20 mouse cellular contexts compared by ENCODE assay signal in the genomic region with DNA sequence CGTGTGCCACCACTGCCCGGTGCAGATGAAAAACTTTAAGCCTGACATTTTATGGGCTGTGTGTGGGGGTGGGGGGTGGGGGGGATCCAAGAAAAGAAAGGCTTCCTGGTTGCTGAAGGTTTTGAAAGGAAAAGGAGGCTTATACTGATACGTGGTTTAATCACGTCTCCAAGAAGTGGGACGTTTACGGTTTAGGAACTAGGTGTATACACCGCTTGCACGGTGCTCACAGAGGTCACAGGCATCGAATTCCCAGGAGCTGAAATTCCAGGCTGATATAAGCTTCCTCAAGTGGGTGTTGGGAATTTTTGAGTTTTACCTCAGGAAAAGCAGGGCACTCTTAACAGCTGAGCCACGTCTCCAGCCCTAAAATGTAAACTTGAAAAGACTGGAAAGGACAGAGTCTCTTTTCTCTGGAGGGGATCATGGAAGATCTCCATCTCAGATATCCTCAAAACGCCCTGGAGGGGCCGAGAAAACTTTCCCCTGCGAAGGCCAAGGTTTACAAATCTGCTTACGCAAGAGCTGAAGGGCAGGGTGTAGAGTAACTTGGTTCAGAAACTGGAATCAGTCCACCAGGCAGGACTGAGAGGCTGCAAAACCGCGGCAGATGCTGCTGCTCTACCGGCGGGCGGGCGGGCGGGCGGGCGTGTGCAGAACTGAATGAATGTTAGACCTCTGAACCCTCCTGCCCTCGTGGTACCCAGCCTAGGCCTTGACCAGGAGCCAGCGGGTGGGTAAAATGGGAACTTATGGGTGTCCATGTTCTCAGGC. TPM values are rescaled to one million over a fixed set of nuclear protein-coding genes. Genes with fewer than 3 reads are reported as not detected.
DNase-seq lines count a peak whose midpoint lies in the region; ATAC-seq lines count a peak whose summit lies in the region.
"Had no signal": no experiment of that assay in that cellular context is flagged by ENCODE, and none has a peak within 500 bp of the region (broad histone marks: within the 10 kb centered on the region; RNA-seq: fewer than 3 reads in every experiment).

No protein-coding gene starts in this region.

- H3K27me3 ChIP-seq in hindbrain, embryonic 11.5 days (ENCODE audit: control insufficient read depth, insufficient read depth, low read length) = peaks cover 90% of the 10 kb centered on the region
- H3K27me3 ChIP-seq in hindbrain, embryonic 13.5 days = peaks cover 97% of the 10 kb centered on the region
- H3K27me3 ChIP-seq in midbrain, embryonic 11.5 days (ENCODE audit: control insufficient read depth, insufficient read depth, low read length) = peaks cover 87% of the 10 kb centered on the region
- peaks cover 79% of the 10 kb centered on the region for H3K27me3 ChIP-seq in midbrain, embryonic 15.5 days (replicated peaks)
- H3K27me3 ChIP-seq in neural tube, embryonic 15.5 days (replicated peaks) = peaks cover 92% of the 10 kb centered on the region

- no peak overlapping the region for H3K4me2 ChIP-seq in hindbrain, embryonic 11.5 days (replicated peaks; ENCODE audit: low read depth, low read length)
- no peak overlapping the region for H3K4me2 ChIP-seq in hindbrain, embryonic 13.5 days
- no peak overlapping the region for H3K4me2 ChIP-seq in midbrain, embryonic 11.5 days
- H3K4me2 ChIP-seq in midbrain, embryonic 15.5 days = no peak overlapping the region
- H3K4me2 ChIP-seq in neural tube, embryonic 15.5 days = no peak overlapping the region
- H3K4me2 ChIP-seq: embryonic facial prominence, embryonic 12.5 days; heart, embryonic 12.5 days had no signal

- H3K4me1 ChIP-seq in hindbrain, embryonic 11.5 days (replicated peaks; ENCODE audit: control insufficient read depth, insufficient read depth, low read length) = no peaks in the 10 kb centered on the region
- H3K4me1 ChIP-seq in hindbrain, embryonic 13.5 days (replicated peaks) = no peaks in the 10 kb centered on the region
- H3K4me1 ChIP-seq in midbrain, embryonic 11.5 days (ENCODE audit: control insufficient read depth, insufficient read depth, low read length) = no peaks in the 10 kb centered on the region
- H3K4me1 ChIP-seq in midbrain, embryonic 15.5 days = no peaks in the 10 kb centered on the region
- H3K4me1 ChIP-seq in neural tube, embryonic 15.5 days = no peaks in the 10 kb centered on the region
- H3K4me1 ChIP-seq: embryonic facial prominence, embryonic 12.5 days; limb, embryonic 10.5 days had no signal

- no peak for ATAC-seq in hindbrain, embryonic 11.5 days (ENCODE audit: low FRiP score)
- ATAC-seq in hindbrain, embryonic 13.5 days (ENCODE audit: low FRiP score) = no peak
- no peak for ATAC-seq in midbrain, embryonic 11.5 days (ENCODE audit: low FRiP score)
- ATAC-seq in midbrain, embryonic 15.5 days (replicated peaks) = no peak
- ATAC-seq in neural tube, embryonic 15.5 days (ENCODE audit: low FRiP score) = 0 out of 2 replicates have a peak, but pooled peaks have one; percentile 36
- ATAC-seq: activated CD4-positive, CD25-positive, alpha-beta regulatory T cell, adult 4 months; CD4-positive, CD25-positive, alpha-beta regulatory T cell, adult 4 months had no signal

- no peak overlapping the region for H3K4me3 ChIP-seq in hindbrain, embryonic 11.5 days (ENCODE audit: low read depth, low read length)
- H3K4me3 ChIP-seq in hindbrain, embryonic 13.5 days = no peak overlapping the region
- H3K4me3 ChIP-seq in midbrain, embryonic 11.5 days (ENCODE audit: low read depth, low read length) = no peak overlapping the region
- H3K4me3 ChIP-seq in midbrain, embryonic 15.5 days = no peak overlapping the region
- H3K4me3 ChIP-seq in neural tube, embryonic 15.5 days (replicated peaks) = no peak overlapping the region
- H3K4me3 ChIP-seq: embryonic facial prominence, embryonic 12.5 days; heart, embryonic 12.5 days; limb, embryonic 10.5 days had no signal

- H3K27ac ChIP-seq in hindbrain, embryonic 11.5 days (ENCODE audit: low read depth, low read length) = no peak overlapping the region
- no peak overlapping the region for H3K27ac ChIP-seq in hindbrain, embryonic 13.5 days
- H3K27ac ChIP-seq in midbrain, embryonic 11.5 days (ENCODE audit: low read depth, low read length) = no peak overlapping the region
- no peak overlapping the region for H3K27ac ChIP-seq in midbrain, embryonic 15.5 days
- no peak overlapping the region for H3K27ac ChIP-seq in neural tube, embryonic 15.5 days (replicated peaks)
- H3K27ac ChIP-seq: embryonic facial prominence, embryonic 12.5 days; limb, embryonic 10.5 days; liver, embryonic 14.5 days; macrophage had no signal

- H3K9me3 ChIP-seq in hindbrain, embryonic 11.5 days (ENCODE audit: control insufficient read depth, low read length) = no peaks in the 10 kb centered on the region
- H3K9me3 ChIP-seq in hindbrain, embryonic 13.5 days = no peaks in the 10 kb centered on the region
- H3K9me3 ChIP-seq in midbrain, embryonic 11.5 days (ENCODE audit: control insufficient read depth, low read length) = no peaks in the 10 kb centered on the region
- no peaks in the 10 kb centered on the region for H3K9me3 ChIP-seq in midbrain, embryonic 15.5 days
- no peaks in the 10 kb centered on the region for H3K9me3 ChIP-seq in neural tube, embryonic 15.5 days (replicated peaks)
- H3K9me3 ChIP-seq: embryonic facial prominence, embryonic 12.5 days; heart, embryonic 12.5 days; limb, embryonic 10.5 days had no signal

- no peak overlapping the region for H3K9ac ChIP-seq in hindbrain, embryonic 11.5 days (ENCODE audit: low read depth, low read length)
- no peak overlapping the region for H3K9ac ChIP-seq in hindbrain, embryonic 13.5 days
- H3K9ac ChIP-seq in midbrain, embryonic 11.5 days (ENCODE audit: low read length) = no peak overlapping the region
- H3K9ac ChIP-seq in midbrain, embryonic 15.5 days = no peak overlapping the region
- H3K9ac ChIP-seq in neural tube, embryonic 15.5 days (replicated peaks) = no peak overlapping the region
- H3K9ac ChIP-seq: embryonic facial prominence, embryonic 12.5 days; heart, embryonic 12.5 days; liver, embryonic 14.5 days had no signal

- no peaks in the 10 kb centered on the region for H3K36me3 ChIP-seq in hindbrain, embryonic 11.5 days (ENCODE audit: control insufficient read depth, insufficient read depth, low read length)
- no peaks in the 10 kb centered on the region for H3K36me3 ChIP-seq in hindbrain, embryonic 13.5 days
- no peaks in the 10 kb centered on the region for H3K36me3 ChIP-seq in midbrain, embryonic 11.5 days (ENCODE audit: control insufficient read depth, insufficient read depth, low read length)
- H3K36me3 ChIP-seq in midbrain, embryonic 15.5 days (replicated peaks) = no peaks in the 10 kb centered on the region
- H3K36me3 ChIP-seq in neural tube, embryonic 15.5 days = no peaks in the 10 kb centered on the region
- H3K36me3 ChIP-seq: embryonic facial prominence, embryonic 12.5 days; heart, embryonic 12.5 days; limb, embryonic 10.5 days had no signal

- 3% methylated on average over 25 of the region's 25 CpGs for WGBS in hindbrain, embryonic 11.5 days
- WGBS in hindbrain, embryonic 13.5 days = 2% methylated on average over 25 of the region's 25 CpGs
- 3% methylated on average over 25 of the region's 25 CpGs for WGBS in midbrain, embryonic 11.5 days
- WGBS in midbrain, embryonic 15.5 days = 6% methylated on average over 25 of the region's 25 CpGs
- WGBS in neural tube, embryonic 15.5 days = under 1% methylated on average over 25 of the region's 25 CpGs

- peak; percentile 51 for DNase-seq in hindbrain, embryonic 11.5 days (ENCODE audit: low spot score)
- peak; percentile 94 for DNase-seq in midbrain, embryonic 11.5 days (ENCODE audit: low spot score, missing footprints)
- peak; percentile 36 for DNase-seq in fibroblast of lung, adult 2 months (ENCODE audit: low read depth)
- DNase-seq in adipocyte (ENCODE audit: low spot score) = no peak
- DNase-seq: cerebellum, adult 2 months; gastrocnemius, postnatal 14 days; heart, postnatal 4 days; kidney, adult 11 months; thymus, adult 2 months had no signal

RNA-seq across cellular contexts. Expression of a gene that starts 18.5 kb away (rescaled TPM):
- not detected in 2 replicates for polyA plus RNA-seq in hindbrain, embryonic 11.5 days (2014; fragmentation: Nextera tagmentation; extraction: Ambion mirVana)
- not detected in 2 replicates for polyA plus RNA-seq in hindbrain, embryonic 13.5 days (2015; fragmentation: Nextera tagmentation; extraction: Ambion mirVana)
- polyA plus RNA-seq in midbrain, embryonic 11.5 days (2014; fragmentation: Nextera tagmentation; extraction: Ambion mirVana) = not detected in 2 replicates
- not detected in 2 replicates for polyA plus RNA-seq in midbrain, embryonic 15.5 days (2015; fragmentation: Nextera tagmentation; extraction: Ambion mirVana)
- not detected in 2 replicates for polyA plus RNA-seq in neural tube, embryonic 15.5 days (2015; fragmentation: Nextera tagmentation; extraction: Ambion mirVana)
- polyA plus RNA-seq: CD4-positive, CD25-positive, alpha-beta regulatory T cell, adult 4 months; cerebellum, adult 2 months; embryonic facial prominence, embryonic 12.5 days; heart, embryonic 12.5 days; limb, embryonic 10.5 days; liver, embryonic 14.5 days; stomach, embryonic 14.5 days had no signal

RNA-seq across cellular contexts. Expression of a gene that starts 34.8 kb away (rescaled TPM):
- polyA plus RNA-seq in hindbrain, embryonic 11.5 days (2014; fragmentation: Nextera tagmentation; extraction: Ambion mirVana) = 1.1 and 1.4 TPM in 2 replicates
- 0.86 and 1.2 TPM in 2 replicates for polyA plus RNA-seq in hindbrain, embryonic 13.5 days (2015; fragmentation: Nextera tagmentation; extraction: Ambion mirVana)
- 0.15 TPM in 1 of 2 replicates, not detected in the other for polyA plus RNA-seq in midbrain, embryonic 11.5 days (2014; fragmentation: Nextera tagmentation; extraction: Ambion mirVana)
- polyA plus RNA-seq in midbrain, embryonic 15.5 days (2015; fragmentation: Nextera tagmentation; extraction: Ambion mirVana) = 0.71 and 1.1 TPM in 2 replicates
- polyA plus RNA-seq in neural tube, embryonic 15.5 days (2015; fragmentation: Nextera tagmentation; extraction: Ambion mirVana) = 0.93 and 2.3 TPM in 2 replicates
